Mouse (Mus musculus) brain, adult 2 months (tissue): ENCODE results near the gene Lhx8.

Experiments
- DNase-seq: peaks from one replicate; pipeline ENCODE4 v3.0.0; 2011; ENCODE audit warnings: low read depth, low spot score

Lhx8 gene

DNA sequence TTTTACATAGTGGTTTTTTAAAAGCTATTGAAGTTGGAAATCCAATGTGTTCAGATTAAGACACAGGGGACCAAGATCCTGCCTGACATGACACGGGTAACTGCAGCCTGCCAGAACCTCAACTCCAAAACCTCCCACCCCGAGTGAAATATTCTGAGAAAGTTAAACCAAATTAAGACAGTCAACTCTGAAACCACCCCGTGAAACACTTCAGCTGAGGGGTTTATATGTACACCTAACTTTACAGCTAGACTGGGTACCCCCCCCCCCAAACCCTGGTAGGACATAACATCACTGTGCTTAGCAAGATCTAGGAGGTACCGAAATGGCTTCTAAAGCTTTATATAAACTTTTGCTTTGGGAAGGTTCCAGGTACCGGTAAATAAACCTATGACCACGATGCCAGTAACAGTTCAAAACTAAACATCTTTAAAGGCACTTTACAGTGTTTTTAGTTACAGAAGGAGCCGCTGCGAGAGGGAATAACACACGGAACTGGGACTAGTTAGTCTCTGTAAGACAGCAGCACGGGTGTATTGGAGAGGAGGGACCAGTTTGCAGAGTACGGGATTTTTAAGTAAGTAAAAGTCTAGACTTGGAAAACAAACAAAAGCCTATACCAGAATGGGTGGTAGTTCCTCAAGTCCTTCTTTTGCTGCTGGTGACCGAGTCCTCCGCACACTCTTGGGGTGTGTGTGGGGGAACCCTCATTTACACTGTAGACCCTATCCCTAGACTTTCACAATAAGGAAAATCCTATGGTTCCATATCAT, 3.2 kb downstream of the Lhx8 start:
- no peak for DNase-seq

DNA sequence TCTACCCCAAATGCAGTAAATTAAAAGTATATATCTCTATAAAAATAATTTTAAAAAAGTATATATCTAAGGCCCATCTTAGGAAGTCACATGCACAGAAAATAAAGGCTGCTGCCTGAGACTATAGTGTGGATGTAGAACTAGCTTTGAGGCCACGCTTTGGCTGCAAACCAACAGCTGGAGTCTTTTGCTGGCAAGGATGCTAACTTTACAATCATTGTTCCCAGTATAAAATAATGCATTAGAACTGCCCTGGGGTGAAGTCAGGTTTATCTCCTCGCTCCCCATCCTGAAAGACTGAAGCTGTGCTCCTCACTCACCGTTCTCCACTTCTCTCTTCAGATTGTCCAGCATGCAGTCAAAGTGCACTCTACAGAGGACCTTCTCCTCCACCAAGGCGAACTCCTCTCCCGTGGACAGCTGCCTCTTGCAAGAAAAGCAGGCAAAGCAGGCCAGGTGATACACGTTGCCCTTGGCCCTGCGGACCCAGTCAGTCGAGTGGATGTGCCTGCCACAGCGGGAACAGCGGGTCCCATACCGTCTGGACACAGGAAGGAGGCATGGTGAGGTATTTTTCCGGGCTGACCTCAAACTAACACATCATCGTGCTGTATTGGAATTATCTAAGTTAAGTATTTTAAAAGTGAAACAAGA, 8.4 kb downstream of the Lhx8 start:
- DNase-seq, result no peak

DNA sequence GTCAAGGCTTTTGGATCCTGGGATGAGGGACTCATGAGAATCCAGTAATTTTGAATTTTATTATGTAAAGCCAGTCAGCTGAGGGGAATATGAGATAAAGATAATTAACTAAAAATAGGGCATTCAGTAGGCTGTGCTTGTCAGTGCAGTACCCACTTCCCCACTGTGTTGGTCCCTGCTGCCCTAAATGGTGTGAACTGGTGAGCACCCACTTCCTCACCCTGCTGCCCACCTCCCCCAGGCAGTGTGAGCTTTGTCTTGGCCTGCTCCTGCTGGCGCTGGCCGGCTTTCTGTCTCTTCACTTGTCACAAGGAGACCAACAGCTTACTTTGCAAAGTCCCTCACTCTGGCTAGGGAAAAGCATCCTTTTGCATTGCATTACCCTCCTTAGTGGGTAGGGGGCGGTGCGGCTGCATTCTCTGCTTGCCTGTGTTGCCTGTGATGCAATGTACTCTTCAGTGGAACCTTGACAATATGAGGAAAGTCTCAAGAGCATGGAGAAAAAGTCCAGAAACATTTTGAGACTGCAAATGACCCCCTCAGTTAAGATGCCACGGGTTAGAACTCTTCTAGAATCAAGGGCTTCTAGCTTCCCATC, 12.7 kb downstream of the Lhx8 start:
- DNase-seq, result no peak

DNA sequence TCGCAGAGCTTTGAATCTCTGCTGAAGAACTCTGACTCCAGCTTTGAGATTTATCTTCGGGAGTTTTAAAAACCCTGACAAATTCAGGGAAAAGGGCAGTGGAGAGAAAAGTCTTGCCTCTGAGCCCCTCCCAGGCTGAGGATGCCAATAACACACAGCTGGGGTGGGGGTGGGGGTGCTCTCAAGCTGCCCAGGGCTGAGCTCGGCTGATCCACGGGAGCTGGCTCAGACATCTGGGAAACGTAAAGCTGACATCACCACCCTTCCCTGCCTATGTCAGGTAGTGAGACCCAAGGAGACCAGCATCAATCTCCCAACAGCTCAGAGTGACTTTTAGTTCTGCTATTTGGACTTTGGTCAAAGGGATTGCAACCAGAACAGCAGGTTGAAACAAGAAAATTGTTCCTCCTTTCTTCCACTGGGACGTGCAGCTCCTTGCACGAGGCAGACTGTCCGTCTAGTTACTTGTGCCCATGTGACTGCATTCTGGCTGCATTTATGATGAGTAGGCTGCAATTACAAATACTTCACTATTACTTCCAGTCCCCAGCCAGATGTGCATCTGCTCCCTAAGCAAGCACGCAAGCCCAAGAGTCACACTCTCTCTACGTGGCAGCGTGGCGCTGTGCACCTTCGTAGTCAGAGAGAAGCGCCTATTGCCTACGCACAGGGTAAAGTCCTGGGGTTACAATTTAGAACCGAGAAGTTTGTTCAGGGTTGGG, 25.1 kb downstream of the Lhx8 start:
- DNase-seq, result no peak

DNA sequence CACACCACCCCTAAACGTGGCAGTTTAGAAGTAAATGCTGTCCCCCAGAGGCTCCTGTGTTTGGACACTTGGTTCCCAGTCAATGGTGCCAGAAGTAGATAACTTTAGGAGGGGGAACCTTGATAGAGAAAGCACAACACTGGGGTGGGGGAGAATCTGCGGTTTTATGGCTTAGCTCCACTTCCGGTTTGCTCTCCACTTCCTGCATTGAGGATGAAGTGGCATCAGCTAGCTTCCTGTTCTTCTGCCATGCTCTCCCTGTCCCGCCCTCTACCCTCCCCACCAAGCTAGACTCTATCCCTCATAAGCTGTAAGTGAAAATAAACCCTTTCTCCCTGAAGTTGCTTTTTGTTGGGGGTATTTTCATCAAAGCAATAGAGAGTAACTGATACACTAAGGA, 29.4 kb downstream of the Lhx8 start:
- DNase-seq, result no peak

DNA sequence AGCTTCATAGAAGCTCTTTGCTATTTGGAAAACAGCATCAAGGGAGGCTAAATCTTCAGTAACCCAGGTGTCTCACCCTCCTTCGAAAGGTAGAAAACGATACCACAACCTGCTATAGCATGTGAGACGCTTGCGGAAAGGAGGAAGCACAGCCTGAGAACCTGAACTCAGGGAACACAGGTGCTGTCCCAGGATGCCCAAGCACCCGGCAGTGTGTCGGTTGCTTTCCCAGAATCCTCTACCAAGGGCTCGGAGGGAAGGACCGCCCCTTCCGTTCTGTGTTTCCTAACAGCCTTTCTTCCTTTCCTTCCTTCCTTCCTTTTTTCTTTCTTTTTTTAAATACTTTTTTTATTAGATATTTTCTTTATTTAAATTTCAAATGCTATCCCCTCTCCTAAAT, 30.5 kb downstream of the Lhx8 start:
- DNase-seq, result no peak

DNA sequence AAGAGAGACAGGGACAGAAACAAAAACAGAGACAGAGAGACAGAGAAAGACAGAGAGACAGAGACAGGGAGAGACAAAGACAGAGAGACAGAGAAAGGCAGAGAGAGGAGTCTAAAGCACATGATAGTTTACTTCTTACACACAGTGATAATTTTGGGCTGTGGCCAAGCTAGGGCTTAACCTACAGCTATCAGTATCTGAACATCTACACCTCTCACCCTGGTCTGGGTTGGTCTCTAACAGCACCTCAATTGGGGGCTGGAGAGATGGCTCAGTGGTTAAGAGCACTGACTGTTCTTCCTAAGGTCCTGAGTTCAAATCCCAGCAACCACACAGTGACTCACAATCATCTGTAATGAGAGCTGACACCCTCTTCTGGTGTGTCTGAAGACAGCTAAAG, 32.0 kb downstream of the Lhx8 start:
- no peak for DNase-seq

DNA sequence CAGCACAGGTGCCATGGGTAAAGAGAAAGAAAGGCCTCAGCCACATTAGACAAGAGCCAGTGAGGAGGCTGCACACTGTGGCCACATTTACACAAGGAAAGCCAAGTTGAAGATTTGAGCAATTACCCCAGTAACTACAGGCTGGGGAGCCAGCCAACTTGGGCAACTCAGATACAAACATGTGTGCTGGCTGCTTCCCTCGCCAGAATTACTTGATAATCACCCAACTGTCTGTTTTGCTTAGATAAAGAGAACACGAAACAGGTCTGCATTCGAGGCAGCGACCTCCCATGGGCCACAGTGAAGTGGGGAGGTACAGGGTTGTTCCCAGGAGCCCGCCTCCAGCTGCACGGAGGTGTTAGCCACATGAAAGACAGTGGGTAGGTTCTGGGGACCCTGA, 33.0 kb downstream of the Lhx8 start:
- DNase-seq, result peak; percentile 20

DNA sequence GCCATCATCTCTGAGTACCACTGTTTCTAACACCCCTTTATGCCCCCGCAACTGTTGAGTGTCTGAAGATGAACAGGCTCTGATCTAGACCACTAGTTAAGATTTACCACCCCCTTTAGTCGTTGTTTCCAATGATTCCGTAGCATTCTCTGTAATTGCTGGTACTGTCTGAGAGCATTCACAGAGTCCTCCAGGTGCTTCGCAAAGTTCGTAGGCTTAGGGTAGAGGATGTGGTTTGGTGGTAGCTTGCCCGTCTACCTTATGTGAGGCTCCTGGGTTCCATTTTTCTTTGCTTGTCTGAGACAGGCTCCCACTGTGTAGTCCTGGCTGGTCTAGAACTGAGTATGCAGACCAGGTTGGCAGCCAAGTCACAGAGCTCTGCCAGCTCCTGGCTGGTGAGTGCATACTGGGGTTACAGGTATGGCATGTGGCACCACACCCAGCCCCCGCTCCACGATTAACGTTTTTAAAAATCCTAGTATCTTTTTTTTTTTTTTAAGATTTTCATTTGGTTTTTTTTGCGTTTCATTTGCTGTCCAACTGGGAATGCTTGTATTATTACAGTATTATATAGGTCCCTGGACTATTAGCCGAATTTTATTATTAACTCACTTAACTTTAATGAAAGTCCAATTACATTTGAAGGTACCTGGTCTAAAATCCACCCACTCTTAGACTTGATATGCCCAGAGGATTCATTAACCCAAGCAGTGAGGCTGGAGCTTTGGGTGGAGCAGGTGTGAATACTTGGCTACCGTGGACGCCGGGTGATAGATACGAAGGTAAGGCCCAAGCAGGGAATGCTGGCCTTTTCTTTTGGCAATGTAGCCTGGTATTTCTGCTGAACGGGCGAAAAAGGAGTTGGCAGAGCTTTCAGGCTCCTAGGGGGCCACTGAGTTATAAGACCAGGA, 35.3 kb downstream of the Lhx8 start:
- DNase-seq, result no peak

DNA sequence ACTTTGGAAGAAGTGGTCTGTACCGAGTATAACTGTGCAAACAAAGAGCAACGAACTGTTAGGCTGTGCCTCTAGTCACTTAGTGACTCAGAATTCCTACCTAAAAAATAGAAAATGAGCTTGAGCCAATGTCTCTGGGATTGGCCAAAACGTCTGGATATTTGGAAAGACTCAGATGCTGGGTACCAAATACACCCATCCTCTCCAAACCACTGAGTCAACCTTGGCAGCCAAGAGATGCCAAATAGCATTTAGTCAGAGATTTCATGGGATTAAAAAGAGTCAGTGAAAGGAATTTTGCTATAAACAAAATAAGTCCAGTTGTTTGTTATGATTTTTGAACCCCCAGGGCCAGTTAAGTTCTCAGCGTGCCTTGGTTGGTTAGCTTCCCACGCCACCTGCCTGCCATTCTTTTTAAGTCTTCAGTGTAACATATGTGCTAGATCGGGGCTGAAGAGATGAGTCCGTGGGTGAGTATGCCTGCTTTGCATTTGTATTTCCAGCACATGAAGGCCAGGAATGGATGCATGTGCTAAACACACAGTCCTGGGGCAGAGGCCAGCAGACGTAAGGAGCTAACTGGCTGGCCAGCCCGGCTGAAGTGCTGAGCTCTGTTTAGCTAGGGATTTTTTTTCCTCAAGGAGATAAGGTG, 36.5 kb downstream of the Lhx8 start:
- DNase-seq, result peak; percentile 62

DNA sequence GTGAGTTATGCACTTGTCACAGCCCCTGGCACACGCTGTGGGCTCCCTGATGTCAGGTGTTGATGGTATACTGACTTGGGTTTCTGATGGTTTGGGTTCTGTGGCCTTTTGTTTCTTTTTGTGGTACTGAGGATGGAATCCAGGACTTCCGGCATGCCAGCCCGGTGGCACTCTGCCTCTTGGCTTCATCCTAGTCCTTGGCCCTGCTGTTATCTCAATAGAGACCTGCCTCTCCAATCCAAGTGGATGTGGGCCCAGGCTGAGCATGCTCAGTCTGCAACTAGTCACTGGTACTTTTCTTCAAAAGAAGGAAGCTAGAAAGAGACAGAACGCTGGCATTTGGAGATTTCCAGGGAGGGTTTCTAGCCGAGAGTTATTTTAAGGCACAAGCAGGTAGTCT, 38.3 kb downstream of the Lhx8 start:
- peak; percentile 7 for DNase-seq

DNA sequence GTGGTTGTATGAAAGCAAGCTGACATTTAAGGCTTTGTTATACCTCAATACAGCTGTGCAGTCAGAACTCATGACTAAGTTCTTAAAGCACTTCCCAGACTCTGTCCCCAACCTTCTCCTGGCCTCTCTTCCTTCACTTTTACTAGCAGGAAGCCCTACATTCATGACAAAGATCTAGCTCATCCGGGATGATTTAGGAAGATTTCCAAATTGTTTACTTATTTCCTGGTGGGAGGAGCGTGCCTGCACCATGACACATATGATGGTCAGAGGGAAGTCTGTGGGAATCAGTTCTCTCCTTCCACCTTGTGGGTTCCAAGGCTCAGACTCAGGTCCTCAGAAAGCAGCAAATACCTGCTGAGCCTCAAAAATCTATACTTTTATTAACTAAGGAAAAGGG, 40.1 kb downstream of the Lhx8 start:
- DNase-seq, result no peak

DNA sequence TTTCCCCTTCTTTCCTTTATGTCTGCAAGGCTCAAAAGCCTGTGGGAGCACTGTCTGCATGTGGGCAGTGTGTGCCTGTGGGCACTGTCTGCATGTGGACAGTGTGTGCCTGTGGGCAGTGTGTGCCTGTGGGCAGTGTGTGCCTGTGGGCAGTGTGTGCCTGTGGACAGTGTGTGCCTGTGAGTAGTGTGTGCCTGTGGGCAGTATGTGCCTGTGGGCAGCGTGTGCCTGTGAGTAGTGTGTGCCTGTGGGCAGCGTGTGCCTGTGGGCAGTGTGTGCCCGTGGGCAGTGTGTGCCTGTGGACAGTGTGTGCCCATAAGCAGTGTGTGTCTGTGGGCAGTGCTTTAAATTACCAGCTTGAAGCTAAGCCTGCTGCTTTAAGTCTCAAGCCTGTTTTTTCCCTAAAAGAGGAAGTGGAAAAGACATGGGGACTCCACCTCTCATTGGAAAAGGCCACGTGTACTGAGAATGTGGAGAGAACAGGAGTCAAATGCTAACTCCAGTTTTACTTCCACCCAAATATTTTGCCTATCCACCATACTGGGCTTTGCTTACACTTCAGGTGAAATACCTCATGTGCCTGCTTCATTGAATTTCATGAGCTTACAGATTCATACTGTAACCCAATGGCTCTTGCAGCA, 41.9 kb downstream of the Lhx8 start:
- peak; percentile 13 for DNase-seq

DNA sequence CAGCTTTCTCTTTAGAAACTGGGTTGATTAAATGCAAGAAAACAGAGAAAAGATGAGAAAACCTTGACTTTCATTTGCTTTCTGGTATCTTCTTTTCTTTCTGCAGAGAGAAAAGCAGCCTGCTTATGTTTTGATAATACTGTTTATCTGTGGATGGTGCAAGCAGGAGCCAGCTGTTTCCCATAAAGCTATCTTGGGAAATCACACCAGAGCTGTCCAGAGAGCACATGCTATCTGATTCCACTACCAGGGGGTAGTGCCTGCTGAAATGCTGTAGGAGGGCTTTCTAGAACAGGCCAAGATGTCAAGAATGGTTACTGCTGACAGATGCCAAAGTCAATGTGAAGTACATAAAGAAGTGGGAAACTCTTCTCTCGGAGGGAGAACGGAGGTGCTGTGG, 43.2 kb downstream of the Lhx8 start:
- no peak for DNase-seq

DNA sequence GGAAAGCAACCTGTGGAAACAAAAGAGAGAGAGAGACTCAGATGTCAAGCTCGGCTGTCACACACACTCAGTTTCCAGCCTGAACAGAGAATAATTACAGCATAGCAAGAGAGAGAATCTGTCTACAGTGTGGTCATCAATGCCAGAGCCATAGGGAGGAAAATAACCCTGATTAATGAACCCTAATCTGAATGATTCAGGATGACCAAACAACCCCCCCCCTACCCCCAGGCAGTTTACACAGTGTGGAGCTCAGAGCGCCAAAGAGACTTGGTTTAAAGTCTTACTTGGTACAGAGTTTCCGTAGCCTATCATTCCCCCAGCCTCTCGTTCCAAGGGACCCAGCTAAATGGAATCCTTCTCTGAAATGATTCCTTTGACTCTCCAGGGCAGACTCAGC, 45.1 kb downstream of the Lhx8 start:
- DNase-seq, result no peak

DNA sequence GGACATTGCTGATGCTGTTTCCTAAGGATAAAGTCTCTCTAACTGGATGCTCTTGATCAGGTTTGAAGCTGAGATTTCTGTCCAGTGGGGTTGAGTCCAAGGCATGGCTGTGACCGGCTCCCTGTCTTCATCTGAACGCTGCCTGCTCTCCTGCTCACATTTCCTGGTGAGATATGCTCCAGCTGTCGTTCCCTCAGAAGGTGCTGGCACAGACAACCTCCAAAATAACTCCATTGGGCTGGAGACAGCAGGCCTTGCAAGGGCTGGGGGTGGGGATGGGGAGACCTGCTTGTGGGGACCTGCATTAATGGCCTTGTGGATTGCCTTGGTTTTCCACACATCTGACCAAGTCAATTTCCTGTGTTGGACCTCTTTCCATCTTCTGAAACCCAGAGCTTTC, 46.2 kb downstream of the Lhx8 start:
- DNase-seq, result no peak

DNA sequence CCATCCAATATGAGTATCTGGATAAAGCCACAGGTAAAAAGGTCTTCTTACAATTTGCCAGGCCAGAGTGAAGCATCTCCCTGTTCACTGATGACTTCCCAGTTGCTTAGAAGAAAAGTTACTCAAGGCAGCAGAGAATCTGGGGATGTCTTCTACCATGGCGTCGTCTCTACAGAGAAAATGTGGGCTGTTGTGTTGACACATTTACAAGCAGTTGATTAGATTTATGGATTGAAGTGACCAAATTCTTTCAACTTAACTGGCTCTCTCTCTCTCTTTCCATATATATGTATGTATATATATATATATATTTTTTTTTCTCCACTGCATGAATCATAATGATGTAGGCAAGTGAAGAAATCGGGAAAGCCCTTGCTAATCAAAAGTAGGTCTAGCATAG, 55.8 kb downstream of the Lhx8 start:
- no peak for DNase-seq

DNA sequence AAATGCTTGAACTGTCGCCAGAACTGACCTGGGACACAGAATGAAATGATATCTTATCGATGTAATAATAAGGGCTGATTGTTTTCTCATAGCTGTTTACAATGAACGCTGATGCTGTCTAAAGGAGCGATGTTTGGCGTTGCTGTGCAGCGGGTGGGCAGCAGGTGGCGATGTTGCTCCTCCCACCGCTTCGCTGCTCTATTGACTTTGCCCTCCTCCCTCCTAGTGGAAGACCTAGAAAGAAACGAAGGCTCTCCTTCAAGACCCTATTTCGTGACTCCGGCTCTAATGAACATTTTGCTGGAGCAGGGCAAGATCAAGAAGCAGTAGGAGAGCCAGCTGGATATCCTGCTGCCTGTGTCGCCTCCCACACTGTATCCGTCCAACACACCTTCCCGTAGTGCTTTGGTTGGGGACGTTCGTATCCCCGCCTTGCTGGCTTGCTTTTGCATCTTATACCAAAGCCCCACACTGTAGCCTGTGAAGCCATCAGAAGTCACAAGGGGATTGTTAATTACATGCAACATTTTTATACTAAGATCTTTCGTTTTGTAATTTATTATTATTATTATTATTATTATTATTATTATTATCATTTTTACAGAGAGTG, 60.6 kb downstream of the Lhx8 start:
- DNase-seq, result peak; percentile 69

DNA sequence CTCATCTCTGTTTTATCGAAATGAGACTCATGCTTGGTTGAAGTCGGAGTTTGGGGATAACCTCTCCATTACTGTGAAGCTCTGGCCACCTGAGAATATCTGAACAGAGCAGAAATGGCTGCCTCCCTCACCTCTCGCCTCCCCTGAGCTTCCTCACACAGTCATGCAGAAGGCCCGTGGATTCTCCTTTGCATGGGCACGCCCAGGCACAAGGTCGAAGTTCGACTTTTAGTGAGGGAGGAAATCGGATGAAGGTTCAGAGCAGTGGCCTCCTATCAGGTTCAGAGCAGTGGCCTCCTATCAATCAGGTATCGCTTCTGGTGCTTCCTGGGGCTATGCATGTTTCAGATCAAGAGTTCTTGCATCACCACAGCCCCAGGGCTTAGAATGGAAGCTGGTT, 62.1 kb downstream of the Lhx8 start:
- no peak for DNase-seq

DNA sequence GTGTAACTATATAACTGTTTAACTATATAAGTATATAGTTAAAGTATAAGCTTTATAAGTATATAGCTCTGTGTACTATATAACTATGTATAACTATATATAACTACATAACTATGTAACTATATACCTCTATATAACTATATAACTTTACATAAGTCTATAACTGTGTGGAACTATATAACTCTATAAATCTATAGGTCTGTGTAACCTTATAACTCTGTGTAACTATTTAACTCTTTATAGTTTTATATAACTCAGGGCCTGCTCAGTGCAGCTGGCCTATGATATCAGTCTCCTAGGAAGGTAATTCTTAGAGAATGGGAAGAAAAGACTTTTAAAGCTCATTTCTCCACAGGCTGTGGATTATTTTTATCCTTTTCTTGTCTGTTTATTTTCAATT, 73.1 kb downstream of the Lhx8 start:
- DNase-seq, result no peak
